Mouse (Mus musculus) forebrain, postnatal 0 days (tissue): ENCODE measurements around the gene A730061H03Rik. TPM values are rescaled to one million over a fixed set of nuclear protein-coding genes. Genes with fewer than 3 reads are reported as not detected.

Source experiments
- ATAC-seq: fragments of 200-750 bp; cut with Nextera tagmentation; 2 replicates; pipeline ENCODE4 v1.8.0; 2017; ENCODE audit warnings: mild to moderate bottlenecking, moderate library complexity
- DNase-seq: peaks from one replicate; pipeline ENCODE4 v3.0.0-alpha.2; 2015
- H3K27ac ChIP-seq: fragments of 300-500 bp; sonication (generic); 2 replicates; pipeline ENCODE4 v1.5.1; 2014; ENCODE audit warnings: low read depth, mild to moderate bottlenecking, antibody characterized with exemption, low read length, moderate library complexity, mixed read lengths
- H3K27me3 ChIP-seq: fragments of 300-500 bp; sonication (generic); 2 replicates; pipeline ENCODE4 v1.6.1; 2014; ENCODE audit warnings: mild to moderate bottlenecking, low read length, mixed read lengths; ENCODE audit not compliant: insufficient read depth
- H3K36me3 ChIP-seq: fragments of 300-500 bp; sonication (generic); 2 replicates; pipeline ENCODE4 v1.6.1; 2014; ENCODE audit warnings: mild to moderate bottlenecking, moderate library complexity; ENCODE audit not compliant: insufficient read depth
- H3K4me1 ChIP-seq: fragments of 300-500 bp; sonication (generic); 2 replicates; pipeline ENCODE4 v1.6.1; 2014; ENCODE audit warnings: antibody characterized with exemption; ENCODE audit not compliant: insufficient read depth
- H3K4me2 ChIP-seq: fragments of 300-500 bp; sonication (generic); 2 replicates; pipeline ENCODE4 v1.6.1; 2014; ENCODE audit warnings: low read depth, mild to moderate bottlenecking, moderate library complexity
- H3K4me3 ChIP-seq: fragments of 300-500 bp; sonication (generic); 2 replicates; pipeline ENCODE4 v1.5.1; 2014; ENCODE audit warnings: low read depth, low read length, mixed read lengths
- H3K9ac ChIP-seq: fragments of 300-500 bp; sonication (generic); 2 replicates; pipeline ENCODE4 v1.6.1; 2014; ENCODE audit warnings: mild to moderate bottlenecking
- H3K9me3 ChIP-seq: fragments of 300-500 bp; sonication (generic); 2 replicates; pipeline ENCODE4 v1.6.1; 2016; ENCODE audit warnings: low read length
- CTCF ChIP-seq: sonication (generic); IDR thresholded peaks from 2 replicates; pipeline ENCODE4 v1.5.1; 2016; ENCODE audit warnings: antibody characterized with exemption, control low read depth, low read depth
- WGBS: fragments of 180-500 bp; shearing (Covaris S2); extraction: QIAGEN DNeasy Blood & Tissue Kit; methylation state at CpG from one replicate; pipeline ENCODE4 v1.1.7; 2014; 5-methylcytosine and 5-hydroxymethylcytosine counted together
- polyA plus RNA-seq: library from polyadenylated mRNA; unstranded; fragments of >200 nt; fragmentation: Nextera tagmentation; extraction: Ambion mirVana; gene quantifications from 2 replicates; pipeline ENCODE4 v1.2.1, GENCODE M21; 2015
- total RNA-seq: library from RNA; depleted of rRNA; stranded (reverse); fragments of >200 nt; gene quantifications from 2 replicates; pipeline ENCODE4 v1.2.3, GENCODE M21; 2014

A730061H03Rik gene
- total and polyA plus RNA-seq, 2 experiments from 2014 or later = not detected

DNA sequence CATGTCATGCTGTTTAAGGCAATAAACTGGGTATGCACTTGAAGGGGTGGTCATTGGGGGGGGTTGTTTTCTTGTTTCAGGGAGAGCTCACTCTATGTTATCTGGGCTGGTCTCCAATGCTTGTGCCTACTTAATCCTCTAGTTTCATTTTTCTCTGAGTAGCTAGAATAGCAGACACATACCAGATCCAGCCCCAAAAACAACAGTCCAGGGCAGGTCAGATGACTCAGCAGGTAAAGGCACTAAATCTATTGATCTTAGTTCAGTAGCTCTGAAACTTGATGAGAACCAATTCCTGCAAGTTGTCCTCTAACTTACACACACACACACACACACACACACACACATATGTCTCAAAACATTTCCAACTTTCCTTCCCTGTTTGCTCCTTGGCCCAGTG is 11.6 kb upstream of the A730061H03Rik start:
- no peak for ATAC-seq
- no peak overlapping the region for H3K9ac ChIP-seq
- DNase-seq = no peak

DNA sequence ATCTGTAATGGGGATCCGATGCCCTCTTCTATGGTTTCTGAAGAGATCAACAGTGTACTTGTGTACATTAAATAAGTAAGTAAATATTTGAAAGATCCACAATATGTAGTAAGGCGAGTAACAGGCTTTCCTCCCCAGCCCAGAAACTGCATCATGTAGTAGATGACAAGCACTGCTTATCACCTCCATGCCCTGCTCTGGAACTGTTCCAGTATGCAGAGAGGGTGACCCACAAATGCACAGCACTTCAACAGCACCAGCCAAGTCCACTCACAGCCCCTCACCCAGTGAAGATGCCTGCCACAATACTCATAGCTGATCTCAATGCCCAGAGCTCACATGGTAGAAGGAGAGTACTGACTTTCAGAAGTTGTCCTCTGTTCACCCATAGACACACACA is 10.4 kb upstream of the A730061H03Rik start:
- Histone ChIP-seq H3K36me3 (peaks cover 46% of the 10 kb centered on the region), H3K9me3 (no peaks in the 10 kb centered on the region), H3K4me1 (no peaks in the 10 kb centered on the region), H3K9ac (no peak overlapping the region), H3K27ac (no peak overlapping the region), H3K27me3 (no peaks in the 10 kb centered on the region), H3K4me3 (no peak overlapping the region), H3K4me2 (no peak overlapping the region)
- 93% methylated on average over 2 of the region's 2 CpGs for WGBS
- no peak for DNase-seq
- no peak for TF ChIP-seq CTCF
- no peak for ATAC-seq

More for the DNA sequence above, 11.6 kb upstream of the A730061H03Rik start:
- no peak overlapping the region for H3K27ac ChIP-seq
- H3K9me3 ChIP-seq = no peaks in the 10 kb centered on the region
- H3K4me2 ChIP-seq = no peak overlapping the region
- no peak for TF ChIP-seq CTCF
- H3K27me3 ChIP-seq = no peaks in the 10 kb centered on the region
- H3K4me1 ChIP-seq = no peaks in the 10 kb centered on the region
- no peak overlapping the region for H3K4me3 ChIP-seq
- H3K36me3 ChIP-seq = peaks cover 34% of the 10 kb centered on the region

DNA sequence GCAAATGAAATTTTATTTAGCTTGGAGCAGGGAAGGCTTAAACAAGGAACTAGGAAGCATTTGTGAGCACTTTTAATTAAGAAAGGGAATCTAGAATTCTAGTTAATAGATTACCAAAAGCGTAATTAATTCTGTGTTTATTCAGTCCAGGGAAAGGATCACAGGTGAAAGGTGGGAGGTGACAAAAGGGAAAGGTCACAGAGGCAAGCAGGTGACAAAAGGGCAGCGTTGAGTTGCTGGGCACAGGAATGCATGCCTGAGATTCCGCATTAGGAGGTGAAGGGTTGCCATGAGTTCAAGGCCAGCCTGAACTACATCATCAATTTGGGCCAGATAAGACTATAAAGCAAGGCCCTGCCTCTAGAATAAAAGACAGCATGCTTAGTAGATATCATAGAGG is 7.3 kb upstream of the A730061H03Rik start:
- no peak for TF ChIP-seq CTCF
- no peak for ATAC-seq
- H3K9me3 ChIP-seq = no peaks in the 10 kb centered on the region
- H3K4me2 ChIP-seq = no peak overlapping the region
- H3K27ac ChIP-seq = no peak overlapping the region
- 90% methylated on average over 3 of the region's 3 CpGs for WGBS
- no peak for DNase-seq
- no peaks in the 10 kb centered on the region for H3K4me1 ChIP-seq
- H3K4me3 ChIP-seq = no peak overlapping the region
- peaks cover 68% of the 10 kb centered on the region for H3K36me3 ChIP-seq
- no peaks in the 10 kb centered on the region for H3K27me3 ChIP-seq
- H3K9ac ChIP-seq = no peak overlapping the region

DNA sequence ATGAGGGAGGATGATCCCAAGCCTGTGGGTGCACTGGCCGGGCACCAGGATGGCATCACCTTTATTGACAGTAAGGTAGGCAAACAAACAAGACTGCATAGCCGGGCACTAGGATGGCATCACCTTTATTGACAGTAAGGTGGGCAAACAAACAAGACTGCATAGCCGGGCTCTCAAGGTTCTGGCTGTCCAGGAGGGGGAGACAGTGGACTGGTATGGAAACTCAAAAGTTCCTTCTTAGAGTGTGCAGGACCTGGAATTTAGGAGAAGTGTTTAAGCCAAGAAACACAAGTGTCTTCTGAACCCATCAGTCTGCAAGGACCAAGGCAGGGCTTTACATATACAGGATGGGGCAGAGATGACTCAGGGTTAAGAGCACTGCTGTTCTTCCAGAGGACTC is 5.5 kb upstream of the A730061H03Rik start:
- no peaks in the 10 kb centered on the region for H3K9me3 ChIP-seq
- H3K36me3 ChIP-seq = peaks cover 68% of the 10 kb centered on the region
- H3K4me1 ChIP-seq = peaks cover 9% of the 10 kb centered on the region
- no peak for DNase-seq
- peak; percentile 19; the same call in 1 of the 2 replicates for TF ChIP-seq CTCF
- H3K9ac ChIP-seq = no peak overlapping the region
- WGBS = 88% methylated on average over 3 of the region's 3 CpGs
- H3K27me3 ChIP-seq = no peaks in the 10 kb centered on the region
- H3K27ac ChIP-seq = no peak overlapping the region
- ATAC-seq = no peak
- no peak overlapping the region for H3K4me2 ChIP-seq
- no peak overlapping the region for H3K4me3 ChIP-seq

DNA sequence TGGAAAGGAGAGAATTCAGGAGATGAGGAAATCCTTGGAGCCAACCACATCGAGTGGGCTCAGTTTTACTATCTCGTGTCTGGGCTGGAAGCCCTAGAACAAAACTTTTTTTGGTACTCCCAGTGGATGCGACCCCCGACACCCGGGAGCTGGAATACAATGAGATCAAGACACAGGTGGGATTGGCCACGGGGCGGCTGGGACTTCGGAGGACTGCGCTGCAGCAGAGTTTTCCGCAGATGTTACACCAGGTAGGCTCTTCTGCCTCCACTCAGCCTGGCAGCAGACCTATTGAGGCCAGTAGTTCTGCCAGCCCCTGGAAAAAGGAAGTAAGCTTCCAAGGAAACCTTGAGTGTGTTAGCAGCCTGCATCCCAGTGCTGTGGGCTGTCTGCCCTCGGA is 3.0 kb upstream of the A730061H03Rik start:
- H3K9ac ChIP-seq = no peak overlapping the region
- DNase-seq (no peak), ATAC-seq (no peak)
- H3K4me1 ChIP-seq = peaks cover 9% of the 10 kb centered on the region
- H3K4me2 ChIP-seq = no peak overlapping the region
- no peak overlapping the region for H3K4me3 ChIP-seq
- no peaks in the 10 kb centered on the region for H3K27me3 ChIP-seq
- no peak overlapping the region for H3K27ac ChIP-seq
- peaks cover 50% of the 10 kb centered on the region for H3K36me3 ChIP-seq
- WGBS = 93% methylated on average over 11 of the region's 11 CpGs
- no peaks in the 10 kb centered on the region for H3K9me3 ChIP-seq
- TF ChIP-seq CTCF = no peak

DNA sequence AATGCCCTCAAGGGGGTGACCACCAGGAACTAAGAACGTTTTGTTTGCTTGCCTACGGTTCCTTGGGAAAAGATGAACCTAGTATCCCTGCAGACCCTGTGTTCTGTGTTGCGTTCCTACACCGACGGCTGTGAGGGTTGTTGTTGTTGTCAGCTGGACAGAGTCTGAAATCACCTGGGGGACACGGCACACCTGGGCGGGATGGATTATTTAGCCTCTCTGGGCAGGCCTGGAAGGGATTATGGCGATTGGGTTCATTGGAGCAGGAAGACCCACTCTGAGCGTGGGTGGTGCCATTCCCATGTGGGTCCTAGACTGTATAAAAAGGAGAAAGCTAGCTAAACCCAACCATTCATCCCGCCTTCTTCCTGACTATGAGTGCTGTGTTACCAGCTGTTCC is 1.7 kb upstream of the A730061H03Rik start:
- peaks cover 36% of the 10 kb centered on the region for H3K36me3 ChIP-seq
- no peak for TF ChIP-seq CTCF
- ATAC-seq (no peak), DNase-seq (no peak)
- peaks cover 9% of the 10 kb centered on the region for H3K4me1 ChIP-seq
- H3K9me3 ChIP-seq = no peaks in the 10 kb centered on the region
- peak overlapping the region; percentile 74; the same call in 1 of the 2 replicates for H3K4me2 ChIP-seq
- H3K4me3 ChIP-seq = no peak overlapping the region
- H3K27me3 ChIP-seq = no peaks in the 10 kb centered on the region
- 93% methylated on average over 10 of the region's 10 CpGs for WGBS
- no peak overlapping the region for H3K27ac ChIP-seq
- no peak overlapping the region for H3K9ac ChIP-seq

DNA sequence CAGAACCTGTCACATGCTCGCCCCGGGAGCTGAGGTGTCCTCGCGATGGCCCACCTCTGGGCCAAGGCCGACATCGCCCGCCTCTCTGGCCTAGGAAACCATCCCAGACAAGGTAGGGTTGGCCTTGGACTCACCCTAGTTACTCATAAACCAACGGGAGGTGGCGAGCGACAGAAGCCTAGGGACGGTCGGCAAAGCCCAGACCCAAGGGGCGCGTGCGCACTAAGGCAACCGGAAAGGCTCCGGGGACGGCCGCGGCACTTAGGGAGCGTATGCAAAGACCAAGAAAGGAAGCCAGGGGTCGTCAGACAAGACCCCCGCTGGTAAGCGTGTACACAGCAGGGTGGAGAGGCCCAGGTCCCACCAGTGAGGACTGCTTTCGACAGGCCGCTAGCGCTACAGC is 406 bp downstream of the A730061H03Rik start, which contains the start of gene Dcaf11:
Dcaf11 (plus strand) TSS at position 208 of the 403 bp plus-strand sequence.
- DNase-seq = peak; percentile 95
- TF ChIP-seq CTCF = peak; percentile 64
- H3K36me3 ChIP-seq = peaks cover 15% of the 10 kb centered on the region
- peak within 1 kb of the TSS; percentile 95 for H3K27ac ChIP-seq
- peak; percentile 74 for ATAC-seq
- no peaks in the 10 kb centered on the region for H3K27me3 ChIP-seq
- peak within 1 kb of the TSS; percentile 58 for H3K4me3 ChIP-seq
- peak within 1 kb of the TSS; percentile 68 for H3K9ac ChIP-seq
- H3K4me2 ChIP-seq = peak within 1 kb of the TSS; percentile 74
- no peaks in the 10 kb centered on the region for H3K9me3 ChIP-seq
- WGBS = under 1% methylated on average over 27 of the region's 27 CpGs
- H3K4me1 ChIP-seq = peaks cover 9% of the 10 kb centered on the region
